Mouse (Mus musculus) layer of hippocampus, postnatal 10 days (tissue): ENCODE data around the gene Camta1. TPM values are rescaled to one million over a fixed set of nuclear protein-coding genes. Genes with fewer than 3 reads are reported as not detected.
A peak's percentile ranks its signal among the peaks of the same experiment; 100 is the strongest.

Source experiments
- DNase-seq, 2 experiments: peaks; one replicate each; pipeline ENCODE4 v3.0.0; 2021; ENCODE audit warnings: low spot score in 2 of 2
- total RNA-seq, 2 experiments: library from RNA; stranded (reverse); gene quantifications; 2 replicates each; pipeline ENCODE4 v1.2.3; 2021

Gene Camta1
- total RNA-seq, 2 experiments from 2014 or later, result 218 to 223 TPM

DNA sequence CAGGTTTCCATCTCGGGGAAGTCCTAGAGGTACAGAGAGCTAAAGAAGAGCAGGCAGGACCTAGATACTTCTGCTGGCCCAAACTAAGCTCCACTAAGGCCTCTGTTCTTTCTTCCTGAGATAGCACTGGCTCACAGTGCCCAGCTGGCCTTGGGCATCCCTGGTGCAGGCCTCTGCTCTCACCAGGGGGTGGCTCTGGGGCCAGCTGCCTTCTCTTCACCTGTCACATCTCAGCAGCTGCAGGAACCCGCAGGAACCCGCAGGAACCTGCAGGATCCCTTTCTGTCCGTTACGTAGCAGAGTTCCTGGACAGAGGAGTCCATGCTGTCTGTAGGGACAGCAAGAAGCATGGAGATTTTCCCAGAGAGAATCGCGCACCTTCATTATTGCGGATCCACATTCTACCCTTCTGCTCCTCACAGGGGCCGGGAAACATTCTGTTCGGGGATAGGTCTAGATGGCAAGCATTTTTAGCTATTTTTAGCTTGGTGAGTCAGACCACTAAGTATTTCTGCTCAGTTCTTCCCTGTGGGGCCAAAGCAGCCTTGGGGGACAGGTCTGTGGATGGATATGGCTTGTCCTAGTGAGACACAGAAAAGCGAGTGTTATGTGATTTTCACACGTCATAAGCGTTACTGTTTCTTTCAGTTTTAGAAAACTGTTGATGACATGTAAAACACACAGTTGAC, 566.0 kb downstream of the Camta1 start:
- no peak for DNase-seq

DNA sequence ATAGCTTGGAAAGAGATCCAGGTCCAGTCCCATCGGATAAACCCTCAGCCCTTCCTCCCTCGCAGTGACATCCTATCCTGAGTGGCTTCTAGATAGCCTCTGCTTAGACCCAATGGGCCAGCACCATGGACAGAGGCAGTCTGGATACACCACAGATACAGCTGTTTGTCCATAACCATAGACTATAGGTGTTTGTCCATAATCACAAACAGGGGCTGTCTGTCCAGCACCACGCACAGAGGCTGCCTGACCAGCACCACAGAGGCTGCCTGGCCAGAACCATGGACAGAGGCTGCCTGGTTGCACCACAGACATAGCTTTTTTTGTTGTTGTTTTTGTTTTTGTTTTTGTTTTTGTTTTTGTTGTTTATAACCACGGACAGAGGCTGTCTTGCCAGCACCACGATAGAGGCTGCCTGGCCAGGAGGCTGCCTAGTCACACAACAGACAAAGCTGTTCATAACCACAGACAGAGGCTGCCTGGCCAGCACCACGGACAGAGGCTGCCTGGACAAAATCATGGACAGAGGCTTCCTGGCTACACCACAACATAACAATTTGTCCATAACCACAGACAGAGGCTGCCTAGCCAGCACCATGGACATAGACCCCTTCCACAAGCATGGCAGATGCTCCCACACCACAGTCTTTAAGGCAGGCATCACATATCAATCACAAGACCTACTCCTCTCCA, 572.6 kb downstream of the Camta1 start:
- DNase-seq, result no peak

GRCm38 (mm10) chr4:151285905-151286445, 575.7 kb downstream of the Camta1 start:
- DNase-seq, result no peak

DNA sequence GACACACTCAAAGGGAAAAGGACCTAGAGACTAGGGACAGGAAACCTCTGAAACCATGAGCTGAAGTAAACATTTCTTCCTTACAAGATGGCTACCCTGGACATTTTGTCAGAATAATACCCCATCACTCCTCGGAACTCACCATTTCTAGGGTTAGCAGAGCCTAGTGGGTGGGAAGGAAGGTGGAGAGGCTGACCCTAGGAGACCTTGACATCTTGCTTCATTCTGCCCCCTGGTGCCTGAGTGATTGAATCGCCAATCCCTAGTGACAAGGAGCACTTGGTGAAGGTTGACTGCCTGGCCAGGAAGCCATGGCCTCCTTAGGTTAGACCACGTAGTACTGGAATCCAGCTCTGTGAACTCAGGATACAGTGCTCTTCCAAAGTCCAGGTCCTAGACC, 576.2 kb downstream of the Camta1 start:
- DNase-seq, result no peak

DNA sequence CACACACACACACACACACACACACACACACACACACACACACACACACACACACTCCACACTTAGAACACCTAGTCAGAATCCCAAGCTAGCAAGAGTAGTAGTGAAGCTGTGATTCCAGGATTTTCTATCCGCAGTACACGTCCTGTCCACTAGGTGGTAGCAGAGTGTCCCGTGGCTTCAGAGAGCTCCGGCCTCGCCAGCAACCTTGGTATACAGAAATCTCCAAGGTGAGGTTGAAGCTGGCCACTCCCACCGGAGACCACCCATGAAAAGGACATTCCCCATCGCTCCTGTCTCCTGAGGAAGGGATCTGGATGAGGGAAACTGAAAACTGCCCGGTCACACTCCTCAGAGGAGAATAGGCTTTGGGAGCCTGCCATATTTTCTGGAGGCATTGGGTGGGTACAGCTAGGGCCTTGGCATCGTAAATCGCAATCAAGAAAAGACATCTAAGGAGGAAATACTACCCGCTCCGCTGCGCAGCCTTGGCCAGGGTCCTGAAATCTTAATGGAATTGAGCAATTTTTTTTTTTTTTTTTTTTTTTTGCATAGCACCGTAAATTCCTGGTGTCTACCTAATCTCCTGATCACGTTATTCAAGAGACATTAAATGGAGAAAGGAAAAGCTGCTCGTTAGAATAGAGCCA, 578.5 kb downstream of the Camta1 start:
- peak; percentile 77 to 79 for DNase-seq

GRCm38 (mm10) chr4:151282103-151282502, 579.6 kb downstream of the Camta1 start:
- no peak for DNase-seq

DNA sequence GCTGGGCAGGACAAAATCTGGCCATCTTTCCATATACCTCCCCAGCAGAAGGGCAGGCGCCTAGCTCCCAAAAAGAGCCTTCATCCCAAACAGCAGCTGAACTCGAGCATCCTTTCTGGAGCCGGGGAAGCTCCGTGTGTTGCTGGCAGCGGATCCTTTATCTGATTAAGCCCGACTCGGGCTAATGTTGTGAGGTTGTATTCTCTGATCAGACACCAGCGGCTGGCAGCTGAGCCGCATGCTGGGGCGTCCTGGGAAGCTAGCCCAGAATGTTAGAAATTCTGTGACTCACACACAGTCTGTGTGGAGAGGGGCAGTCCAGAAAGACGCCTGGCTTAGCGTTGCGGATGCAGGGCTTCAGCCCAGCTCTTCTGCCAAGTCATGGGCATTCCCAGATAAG, 586.4 kb downstream of the Camta1 start:
- peak; percentile 79 to 83 for DNase-seq

DNA sequence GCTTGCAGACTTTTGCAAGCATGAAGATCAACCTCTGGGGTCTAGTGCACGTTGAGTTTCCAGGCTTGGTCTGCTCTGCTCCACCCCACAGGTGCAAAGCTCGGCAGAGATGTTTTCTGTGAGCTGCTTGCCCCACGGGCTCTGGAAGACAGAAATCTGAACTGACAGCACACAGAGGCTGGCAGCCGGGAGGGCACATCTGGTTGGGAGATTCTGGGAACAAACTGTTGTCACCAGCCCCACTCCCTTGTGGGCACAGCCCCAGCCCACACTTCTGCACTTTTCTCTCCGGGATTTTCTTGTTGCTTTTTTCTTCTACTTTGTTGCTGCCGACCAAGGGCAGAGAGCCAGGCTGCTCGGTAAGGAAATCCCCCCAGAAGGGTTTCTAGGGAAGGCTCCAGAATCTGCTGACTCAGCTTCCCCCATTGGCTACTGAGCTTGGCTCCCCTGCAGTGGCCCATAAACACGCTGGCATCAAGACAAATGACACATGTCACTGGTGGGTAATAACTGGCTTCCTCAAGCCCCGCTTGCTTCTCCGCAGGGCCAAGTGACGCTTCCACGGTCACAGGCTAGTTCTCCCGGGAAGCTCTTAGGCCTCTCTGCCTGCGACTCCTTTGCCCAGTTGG, 597.8 kb downstream of the Camta1 start:
- no peak for DNase-seq

DNA sequence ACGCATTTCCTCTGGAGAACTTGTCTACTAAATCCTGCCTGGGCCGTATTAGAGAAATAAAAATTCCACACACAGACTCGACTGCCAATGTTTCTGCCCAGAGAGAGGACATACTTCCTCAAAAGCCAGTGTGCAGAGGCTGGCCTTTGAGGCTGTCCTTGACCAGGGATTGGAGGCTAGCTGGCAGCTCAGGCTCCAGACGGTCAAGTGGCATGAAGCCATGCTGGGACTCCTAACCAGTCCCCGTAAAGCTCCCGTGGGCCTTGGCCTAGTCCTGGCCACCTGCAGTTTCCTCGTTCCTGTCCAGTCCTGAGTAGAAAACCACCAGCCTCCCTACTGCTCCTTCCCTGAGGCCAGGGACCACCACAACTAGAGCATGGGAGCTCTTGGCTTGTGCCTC, 598.6 kb downstream of the Camta1 start:
- DNase-seq, result no peak

GRCm38 (mm10) chr4:151256622-151257021, 605.1 kb downstream of the Camta1 start:
- DNase-seq, result no peak

DNA sequence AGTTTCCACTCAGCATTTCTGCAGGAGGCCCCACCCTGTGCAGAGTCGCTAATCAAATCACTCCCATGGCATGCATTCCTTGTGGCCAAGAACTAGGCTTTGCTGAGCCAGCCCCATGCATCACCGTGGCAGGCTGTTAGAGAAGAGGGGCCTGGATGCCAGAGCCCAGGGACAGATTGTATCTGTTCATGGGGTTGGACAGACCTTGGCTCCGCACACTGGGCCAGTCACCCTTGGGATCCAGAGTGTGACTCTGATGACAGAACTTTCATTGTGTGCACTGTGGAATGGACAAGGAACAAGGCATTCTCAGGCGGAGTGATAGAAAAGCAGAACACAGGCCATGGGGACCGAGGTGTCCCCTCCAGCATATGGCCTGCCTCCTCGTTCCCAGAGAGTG, 610.9 kb downstream of the Camta1 start:
- DNase-seq, result no peak

DNA sequence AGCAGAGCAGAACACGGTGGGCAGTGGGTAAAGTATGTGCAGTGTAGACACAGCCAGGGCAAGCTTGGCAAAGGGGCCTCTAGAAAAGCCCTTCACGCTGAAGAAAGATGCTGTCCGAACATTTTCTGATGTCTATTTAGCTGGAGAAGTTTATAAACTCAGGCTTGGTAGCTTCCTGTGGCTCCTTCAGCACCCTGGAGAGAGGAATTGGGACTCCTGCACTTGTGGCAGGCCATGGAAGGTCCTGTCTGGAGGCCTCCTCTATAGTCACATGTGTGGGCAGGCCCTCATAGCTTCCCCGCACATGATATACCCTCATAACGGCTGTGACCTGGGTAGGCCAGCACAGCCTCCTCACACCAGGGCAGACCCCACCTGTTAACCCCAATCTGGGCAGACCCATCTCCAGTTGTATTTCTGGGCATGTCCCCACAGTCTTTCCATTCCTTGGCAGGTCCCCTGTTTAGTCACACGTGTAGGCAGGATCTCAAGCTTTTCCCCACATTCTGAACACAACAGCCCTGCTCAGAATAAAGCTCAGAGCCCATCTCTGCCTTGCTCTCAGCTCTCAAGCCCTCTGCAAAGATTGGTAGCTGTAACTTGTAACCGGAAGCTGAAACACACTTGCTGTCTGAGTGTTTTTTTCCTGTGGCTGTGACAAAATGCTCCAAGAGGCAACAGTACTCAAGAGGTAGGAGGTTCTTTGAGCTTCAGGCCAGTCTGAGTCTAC, 616.4 kb downstream of the Camta1 start:
- DNase-seq, result no peak

GRCm38 (mm10) chr4:151243445-151243844, 618.2 kb downstream of the Camta1 start:
- DNase-seq, result no peak

DNA sequence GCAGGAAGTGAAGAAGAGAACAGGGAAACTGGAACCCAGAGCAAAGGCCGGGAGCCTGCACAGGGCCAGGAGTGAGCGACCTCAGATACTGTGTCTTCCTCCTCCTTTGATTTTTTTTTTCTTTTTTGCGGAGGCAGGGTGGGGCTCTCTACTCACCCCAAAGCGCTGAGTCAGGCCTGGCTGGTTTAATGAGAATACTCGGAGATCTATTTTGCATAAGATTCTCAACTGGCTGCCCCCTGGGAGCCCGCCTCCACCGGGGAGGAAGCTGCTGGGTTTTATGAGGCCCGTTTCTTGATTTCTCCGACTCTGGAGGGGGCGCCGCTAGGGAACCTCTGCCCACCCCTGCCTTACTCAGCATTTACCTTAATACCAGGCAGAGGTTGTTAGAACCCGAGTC, 618.9 kb downstream of the Camta1 start:
- no peak for DNase-seq

DNA sequence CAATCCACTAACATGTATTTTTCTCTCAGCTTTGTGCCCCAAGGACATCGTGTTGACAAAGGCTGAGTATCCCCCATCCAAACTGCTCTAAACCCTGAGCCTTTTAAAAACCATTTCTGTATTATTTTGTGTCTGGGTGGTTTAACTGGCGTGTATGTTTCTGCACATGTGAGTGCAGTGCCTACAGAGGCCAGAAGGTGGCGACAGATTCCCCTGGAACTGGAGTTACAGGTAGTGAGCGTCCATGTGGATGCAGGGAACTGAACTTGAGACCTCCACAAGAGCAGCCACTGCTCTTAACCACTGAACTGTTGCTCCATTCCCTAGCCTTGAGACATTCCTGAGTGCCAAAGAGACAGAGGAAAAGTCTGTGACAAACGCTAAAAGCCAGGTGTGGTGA, 621.2 kb downstream of the Camta1 start:
- DNase-seq, result no peak

DNA sequence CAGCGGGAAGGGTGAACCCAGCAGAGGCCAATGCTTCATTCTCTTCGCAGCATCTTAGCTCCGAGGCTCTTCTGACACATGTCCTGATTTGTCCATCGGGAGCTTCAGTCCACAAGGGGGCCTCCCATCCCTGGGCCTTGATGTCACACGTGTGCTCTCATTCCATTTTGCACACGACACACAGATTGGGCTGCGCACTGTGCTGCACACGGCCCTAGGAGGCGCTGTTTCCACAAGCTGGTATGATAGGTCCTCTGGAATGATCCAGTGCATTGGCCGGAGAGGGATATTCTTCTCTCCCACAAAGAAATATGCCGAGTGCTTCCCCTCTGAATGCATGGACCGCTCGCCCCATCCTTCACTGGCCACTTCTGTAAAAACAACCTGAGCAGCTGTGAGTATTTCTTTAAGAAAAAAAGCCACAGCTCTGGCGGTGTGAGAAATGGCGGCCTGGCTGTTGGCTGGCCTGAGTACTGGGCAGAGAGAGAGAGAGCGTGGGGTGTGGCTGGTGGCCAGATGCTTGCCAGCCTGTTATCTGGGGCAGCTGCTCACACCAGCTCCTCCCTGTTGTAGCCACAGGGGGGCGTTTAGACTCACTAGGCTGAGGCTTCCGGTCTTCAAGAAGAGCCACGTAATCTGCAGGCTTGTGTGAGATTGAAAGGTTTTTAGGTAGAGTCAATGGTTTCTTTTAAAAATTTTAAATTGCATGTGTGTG, 622.5 kb downstream of the Camta1 start:
- DNase-seq, result no peak

DNA sequence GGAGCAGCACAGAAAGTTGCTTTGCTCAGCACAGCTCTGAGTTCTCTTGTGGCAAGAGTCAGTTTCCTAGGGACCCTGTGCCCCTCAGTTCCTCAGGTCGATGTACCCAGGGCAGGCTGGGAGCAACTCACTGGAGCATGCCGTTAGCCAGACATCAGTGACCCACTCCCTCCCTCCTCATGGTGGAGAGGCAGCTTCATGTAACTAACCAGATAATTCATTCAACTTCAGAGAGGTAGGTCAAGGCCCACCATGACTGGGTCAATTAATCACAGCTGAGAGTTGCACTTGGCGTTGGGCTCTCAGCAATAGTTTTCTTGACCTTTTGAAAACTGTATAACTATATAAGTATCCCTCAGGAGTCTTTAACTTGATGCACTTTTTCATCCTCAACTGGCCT, 624.2 kb downstream of the Camta1 start:
- no peak for DNase-seq

DNA sequence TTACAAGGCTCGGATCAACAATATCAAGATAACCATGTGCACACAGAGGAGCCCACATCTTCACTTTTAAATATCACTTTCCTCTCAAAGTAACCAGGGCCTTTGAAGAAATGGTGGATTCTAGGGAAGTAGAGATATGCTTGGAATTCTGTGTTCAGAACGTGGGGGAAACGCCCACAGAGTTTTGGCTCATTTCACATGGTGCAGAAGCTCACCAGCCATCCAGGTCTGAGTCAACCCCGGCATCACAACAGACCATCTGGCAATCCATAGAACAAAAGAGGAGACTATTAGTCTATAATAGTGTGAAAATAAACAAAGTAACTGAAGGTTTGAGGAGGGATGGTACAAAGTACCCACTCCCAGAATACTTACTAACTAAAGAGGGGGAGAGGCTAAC, 626.7 kb downstream of the Camta1 start:
- DNase-seq, result no peak

DNA sequence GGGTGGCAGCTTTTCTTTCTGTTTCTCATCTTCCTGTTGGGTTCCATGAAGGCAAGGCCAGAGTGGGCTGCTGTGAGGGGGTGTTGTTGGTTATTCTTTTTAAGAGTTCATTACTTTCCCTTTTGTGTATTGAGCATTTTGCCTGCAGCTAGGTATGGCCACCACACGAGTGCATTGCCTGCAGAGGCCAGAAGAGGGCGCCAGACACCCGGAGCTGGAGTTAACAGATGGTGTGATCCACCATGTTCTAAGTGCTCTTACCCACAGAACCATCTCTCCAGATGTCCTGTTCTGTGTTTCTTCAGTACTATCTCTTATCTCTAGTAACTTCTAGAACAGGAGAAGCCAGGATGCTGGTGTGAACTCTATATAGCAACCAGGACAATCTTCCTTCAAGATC, 629.6 kb downstream of the Camta1 start:
- DNase-seq, result no peak

DNA sequence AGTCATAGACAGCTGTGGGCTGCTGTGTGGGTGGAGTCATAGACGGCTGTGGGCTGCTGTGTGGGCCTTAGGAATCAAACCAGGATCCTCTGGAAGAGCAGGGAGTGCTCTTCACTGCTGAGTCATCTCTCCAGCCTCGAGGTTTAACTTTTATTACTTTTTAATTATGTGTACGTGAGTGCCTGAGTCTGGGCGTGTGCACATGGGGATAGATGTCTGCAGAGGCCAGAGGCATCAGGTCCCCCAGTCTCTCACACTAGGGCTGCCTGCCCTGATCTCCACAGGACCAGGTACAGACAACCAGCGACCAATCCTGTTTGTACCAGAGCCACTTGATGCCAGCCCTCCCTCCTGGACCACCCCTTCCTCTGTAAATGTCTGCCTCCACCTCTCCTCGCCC, 632.6 kb downstream of the Camta1 start:
- DNase-seq, result no peak
